Mouse (Mus musculus): ENCODE data around the gene Gsg1.

Gsg1 gene

GRCm38 (mm10) chr6:135254153-135254552 lies at the start of gene Gsg1:
TSS of gene Gsg1 (minus strand) at chr6:135254351.
- DNase-seq (ENCODE audit: inconsistent ontology term), result no peak

- no peak for DNase-seq (ENCODE audit: inconsistent ontology term)
Measured at GRCm38 (mm10) chr6:135302421-135303125, 48.4 kb upstream of the Gsg1 start.

- no peak for DNase-seq (ENCODE audit: inconsistent ontology term)
Measured at GRCm38 (mm10) chr6:135300469-135300868, 46.3 kb upstream of the Gsg1 start.

GRCm38 (mm10) chr6:135299024-135299550 lies 44.9 kb upstream of the Gsg1 start:
- no peak for DNase-seq (ENCODE audit: inconsistent ontology term)

- DNase-seq (ENCODE audit: inconsistent ontology term), result no peak
Measured at GRCm38 (mm10) chr6:135297570-135297969, 43.4 kb upstream of the Gsg1 start.

GRCm38 (mm10) chr6:135296267-135296666 lies 42.1 kb upstream of the Gsg1 start:
- no peak for DNase-seq (ENCODE audit: inconsistent ontology term)

- peak; percentile 13 for DNase-seq (ENCODE audit: inconsistent ontology term)
Measured at GRCm38 (mm10) chr6:135295082-135295861, 41.1 kb upstream of the Gsg1 start.

- no peak for DNase-seq (ENCODE audit: inconsistent ontology term)
Measured at GRCm38 (mm10) chr6:135294150-135294549, 40.0 kb upstream of the Gsg1 start.

GRCm38 (mm10) chr6:135292391-135292790 lies 38.2 kb upstream of the Gsg1 start:
- no peak for DNase-seq (ENCODE audit: inconsistent ontology term)

- no peak for DNase-seq (ENCODE audit: inconsistent ontology term)
Measured at GRCm38 (mm10) chr6:135279856-135280255, 25.7 kb upstream of the Gsg1 start.

GRCm38 (mm10) chr6:135279286-135279685 lies 25.1 kb upstream of the Gsg1 start:
- no peak for DNase-seq (ENCODE audit: inconsistent ontology term)

- DNase-seq (ENCODE audit: inconsistent ontology term), result no peak
Measured at GRCm38 (mm10) chr6:135278302-135278701, 24.2 kb upstream of the Gsg1 start.

GRCm38 (mm10) chr6:135276474-135277295 lies 22.5 kb upstream of the Gsg1 start:
- no peak for DNase-seq (ENCODE audit: inconsistent ontology term)

GRCm38 (mm10) chr6:135275231-135275630 lies 21.1 kb upstream of the Gsg1 start:
- no peak for DNase-seq (ENCODE audit: inconsistent ontology term)

- DNase-seq (ENCODE audit: inconsistent ontology term), result no peak
Measured at GRCm38 (mm10) chr6:135273066-135273465, 18.9 kb upstream of the Gsg1 start.

GRCm38 (mm10) chr6:135271761-135272160 lies 17.6 kb upstream of the Gsg1 start:
- DNase-seq (ENCODE audit: inconsistent ontology term), result no peak

- no peak for DNase-seq (ENCODE audit: inconsistent ontology term)
Measured at GRCm38 (mm10) chr6:135269626-135270025, 15.5 kb upstream of the Gsg1 start.

- DNase-seq (ENCODE audit: inconsistent ontology term), result no peak
Measured at GRCm38 (mm10) chr6:135268392-135268791, 14.2 kb upstream of the Gsg1 start.

GRCm38 (mm10) chr6:135267221-135267620 lies 13.1 kb upstream of the Gsg1 start:
- DNase-seq (ENCODE audit: inconsistent ontology term), result no peak

- DNase-seq (ENCODE audit: inconsistent ontology term), result no peak
Measured at GRCm38 (mm10) chr6:135266056-135266455, 11.9 kb upstream of the Gsg1 start.

- no peak for DNase-seq (ENCODE audit: inconsistent ontology term)
Measured at GRCm38 (mm10) chr6:135264136-135264535, 10.0 kb upstream of the Gsg1 start.

- DNase-seq (ENCODE audit: inconsistent ontology term), result no peak
Measured at GRCm38 (mm10) chr6:135262565-135262964, 8.4 kb upstream of the Gsg1 start.
